Mouse (Mus musculus) midbrain, embryonic 13.5 days (tissue): ENCODE measurements around the gene Arnt2. TPM values are rescaled to one million over a fixed set of nuclear protein-coding genes. Genes with fewer than 3 reads are reported as not detected.

ENCODE experiments used
- ATAC-seq: fragments of 200-750 bp; cut with Nextera tagmentation; 2 replicates; pipeline ENCODE4 v1.8.0; 2017; ENCODE audit warnings: mild to moderate bottlenecking, moderate TSS enrichment, moderate library complexity
- H3K27ac ChIP-seq: fragments of 300-500 bp; sonication (generic); 2 replicates; pipeline ENCODE4 v1.5.1; 2015; ENCODE audit warnings: inconsistent platforms, mild to moderate bottlenecking, moderate library complexity
- H3K27me3 ChIP-seq: fragments of 300-500 bp; sonication (generic); 2 replicates; pipeline ENCODE4 v1.6.1; 2015; ENCODE audit warnings: mild to moderate bottlenecking, inconsistent platforms
- H3K36me3 ChIP-seq: fragments of 300-500 bp; sonication (generic); 2 replicates; pipeline ENCODE4 v1.6.1; 2015; ENCODE audit warnings: mild to moderate bottlenecking, inconsistent platforms
- H3K4me1 ChIP-seq: fragments of 300-500 bp; sonication (generic); replicated peaks from 2 replicates; pipeline ENCODE4 v1.6.1; 2015; ENCODE audit warnings: inconsistent platforms
- H3K4me2 ChIP-seq: fragments of 300-500 bp; sonication (generic); replicated peaks from 2 replicates; pipeline ENCODE4 v1.6.1; 2015; ENCODE audit warnings: moderate library complexity, mild to moderate bottlenecking, inconsistent platforms
- H3K4me3 ChIP-seq: fragments of 300-500 bp; sonication (generic); replicated peaks from 2 replicates; pipeline ENCODE4 v1.5.1; 2015; ENCODE audit warnings: mild to moderate bottlenecking, inconsistent platforms
- H3K9ac ChIP-seq: fragments of 300-500 bp; sonication (generic); replicated peaks from 2 replicates; pipeline ENCODE4 v1.6.1; 2015; ENCODE audit warnings: mild to moderate bottlenecking, inconsistent platforms
- H3K9me3 ChIP-seq: fragments of 300-500 bp; sonication (generic); 2 replicates; pipeline ENCODE4 v1.6.1; 2016; ENCODE audit warnings: mild to moderate bottlenecking, inconsistent platforms
- WGBS: fragments of 180-500 bp; shearing (Covaris S2); methylation state at CpG from one replicate; pipeline ENCODE4 v1.1.7; 2015; 5-methylcytosine and 5-hydroxymethylcytosine counted together
- polyA plus RNA-seq: library from polyadenylated mRNA; unstranded; fragments of >200 nt; fragmentation: Nextera tagmentation; extraction: Ambion mirVana; gene quantifications from 2 replicates; pipeline ENCODE4 v1.2.1, GENCODE M21; 2015

The Arnt2 gene
- polyA plus RNA-seq, 1 experiment from 2014 or later, result 77.1 TPM

DNA sequence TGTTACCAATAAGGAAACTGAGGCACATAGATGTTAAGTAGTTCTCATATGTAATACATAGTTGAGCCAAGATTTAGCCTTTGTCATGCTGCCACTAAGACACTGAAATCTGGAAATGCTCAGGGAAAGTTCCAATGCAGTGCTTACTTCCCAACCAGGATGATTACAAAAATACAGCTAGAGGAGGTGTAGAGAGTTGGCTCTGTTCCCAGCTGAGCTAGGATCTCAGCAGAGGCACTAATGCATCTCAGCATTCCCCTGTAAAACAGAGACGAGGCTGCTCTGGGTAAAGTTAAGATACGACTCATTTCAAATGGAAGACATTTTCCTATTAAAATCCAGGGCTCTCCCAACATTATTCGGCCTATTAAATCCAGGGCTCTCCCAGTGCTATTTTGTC lies 206.0 kb downstream of the Arnt2 start:
- Histone ChIP-seq H3K4me1 (no peaks in the 10 kb centered on the region), H3K4me2 (no peak overlapping the region), H3K9ac (no peak overlapping the region), H3K36me3 (no peaks in the 10 kb centered on the region), H3K27ac (no peak overlapping the region), H3K27me3 (0 out of 2 replicates have a peak, but pooled peaks cover 3% of the 10 kb centered on the region), H3K9me3 (no peaks in the 10 kb centered on the region), H3K4me3 (no peak overlapping the region)
- 83% methylated on average over 3 of the region's 3 CpGs for WGBS
- no peak for ATAC-seq

DNA sequence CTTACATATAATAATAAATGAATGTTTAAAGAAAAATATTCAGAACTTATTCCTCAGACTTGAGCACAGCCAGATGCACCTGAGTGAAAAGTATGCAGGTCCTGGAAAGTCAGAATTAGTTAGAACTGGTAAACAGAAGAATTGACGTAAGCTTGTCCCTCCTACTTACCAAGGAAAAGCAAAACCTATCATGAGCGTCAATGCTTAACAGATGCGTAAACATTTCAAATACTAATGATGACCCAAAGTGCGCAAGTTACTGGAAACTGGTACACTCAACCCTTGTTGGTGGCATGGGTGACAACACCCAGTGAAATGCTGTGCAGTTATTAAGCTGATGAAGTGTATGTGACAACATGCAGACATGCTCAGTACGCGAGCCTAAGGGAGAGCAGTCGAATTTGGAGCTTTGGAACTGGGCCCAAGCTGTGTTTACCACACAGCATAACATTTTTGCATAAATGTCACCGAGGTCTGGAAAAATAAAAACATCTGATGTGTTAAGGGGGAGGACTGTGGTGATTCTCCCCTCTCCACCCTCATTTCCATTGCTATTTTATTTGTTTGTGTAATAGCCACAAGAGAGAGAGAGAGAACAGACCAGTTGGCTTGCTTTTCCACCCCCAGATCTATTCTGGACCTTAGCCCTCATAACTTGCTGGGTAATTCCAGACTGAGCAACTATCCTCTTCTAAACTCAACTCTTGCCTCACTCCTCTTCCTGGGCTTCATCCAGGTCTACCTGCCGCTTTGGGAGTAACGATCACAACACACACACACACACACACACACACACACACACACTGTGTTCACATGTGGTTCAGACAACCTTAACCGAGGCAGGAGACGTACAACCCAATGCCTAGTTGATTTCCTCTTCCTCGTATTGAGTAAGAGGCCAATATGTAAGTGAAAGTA lies 208.6 kb downstream of the Arnt2 start:
- Histone ChIP-seq H3K4me3 (no peak overlapping the region), H3K27me3 (0 out of 2 replicates have a peak, but pooled peaks cover 3% of the 10 kb centered on the region), H3K4me2 (no peak overlapping the region), H3K9ac (no peak overlapping the region), H3K36me3 (no peaks in the 10 kb centered on the region), H3K27ac (no peak overlapping the region), H3K4me1 (no peaks in the 10 kb centered on the region), H3K9me3 (no peaks in the 10 kb centered on the region)
- 93% methylated on average over 13 of the region's 13 CpGs for WGBS
- ATAC-seq, result no peak

DNA sequence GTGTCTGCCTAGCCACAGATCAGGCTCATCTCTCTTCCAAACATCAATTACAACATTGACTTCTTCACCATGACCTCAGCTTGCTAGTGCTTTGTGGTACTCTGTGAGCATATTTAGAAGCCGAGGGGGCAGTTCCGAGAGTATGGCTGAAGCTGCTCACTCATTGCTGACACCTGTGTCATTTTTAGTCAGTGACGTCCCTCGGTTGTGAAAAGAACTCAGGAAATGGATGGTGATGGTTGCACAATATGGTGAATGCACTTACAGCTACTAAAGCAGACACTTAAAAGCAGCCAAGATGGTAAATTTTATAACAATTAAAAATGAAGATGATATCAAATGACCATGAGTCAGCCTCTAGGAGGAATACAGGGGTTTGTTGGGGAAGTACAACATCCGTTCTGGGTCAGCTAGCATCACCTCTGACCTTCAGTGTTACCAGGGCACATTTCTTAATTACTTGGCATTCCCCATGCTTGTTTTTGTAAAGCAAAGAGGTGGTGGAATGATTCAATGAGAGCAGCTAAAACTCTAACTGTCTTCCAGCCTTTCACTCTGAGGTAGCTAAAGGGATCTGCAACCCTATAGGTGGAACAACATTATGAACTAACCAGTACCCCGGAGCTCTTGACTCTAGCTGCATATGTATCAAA lies 212.6 kb downstream of the Arnt2 start:
- H3K27ac ChIP-seq, result no peak overlapping the region
- H3K9me3 ChIP-seq, result no peaks in the 10 kb centered on the region
- no peaks in the 10 kb centered on the region for H3K4me1 ChIP-seq
- 85% methylated on average over 6 of the region's 6 CpGs for WGBS
- H3K4me2 ChIP-seq, result no peak overlapping the region
- no peaks in the 10 kb centered on the region for H3K27me3 ChIP-seq
- no peak for ATAC-seq
- no peaks in the 10 kb centered on the region for H3K36me3 ChIP-seq
- no peak overlapping the region for H3K4me3 ChIP-seq
- H3K9ac ChIP-seq, result no peak overlapping the region

Other genes starting within 250 kb of the Arnt2 start
- 0.40 and 0.61 TPM in 2 replicates for gene Gm2115, start 118.8 kb upstream of the Arnt2 start, polyA plus RNA-seq
- 4.9 and 5.6 TPM in 2 replicates for gene Fah, start 196.5 kb upstream of the Arnt2 start, polyA plus RNA-seq